Mouse (Mus musculus): ENCODE results near the gene C030005K15Rik.

GRCm38 (mm10) chr10:97717233-97717632 is 9.3 kb downstream of the C030005K15Rik start:
- no peak for TF ChIP-seq TAL1 (IDR thresholded peaks at IDR 0.05; ENCODE audit: low read length)
- TF ChIP-seq GATA1 (IDR thresholded peaks at IDR 0.05; ENCODE audit: low read length) = no peak
